ENCODE assay signal across 25 mouse cellular contexts in genomic region chr1:54966858-54967257, GRCm38 (mm10). TPM values are rescaled to one million over a fixed set of nuclear protein-coding genes. Genes with fewer than 3 reads are reported as not detected.
DNase-seq lines count a peak whose midpoint lies in the region; ATAC-seq and TF ChIP-seq lines count a peak whose summit lies in the region.
"Had no signal": no experiment of that assay in that cellular context is flagged by ENCODE, and none has a peak within 500 bp of the region (broad histone marks: within the 10 kb centered on the region; RNA-seq: fewer than 3 reads in every experiment).

No protein-coding gene starts in this region.

- peaks cover 5% of the 10 kb centered on the region; the same call in 1 of the 2 replicates for H3K9me3 ChIP-seq in heart, embryonic 12.5 days (replicated peaks)
- no peaks in the 10 kb centered on the region for H3K9me3 ChIP-seq in liver, embryonic 14.5 days (ENCODE audit: control insufficient read depth, low read length)
- H3K9me3 ChIP-seq: hindbrain, embryonic 10.5 days; lung, embryonic 15.5 days; midbrain, embryonic 10.5 days; neural tube, embryonic 15.5 days had no signal

- no peak overlapping the region for H3K4me3 ChIP-seq in heart, embryonic 12.5 days
- no peak overlapping the region for H3K4me3 ChIP-seq in liver, embryonic 14.5 days (ENCODE audit: insufficient read depth in 1 of 2, low read depth in 2 of 2, low read length in 2 of 2)
- no peak overlapping the region for H3K4me3 ChIP-seq in kidney, adult 2 months (ENCODE audit: insufficient read depth, low read depth, low read length)
- H3K4me3 ChIP-seq: embryonic facial prominence, embryonic 10.5 days; hindbrain, embryonic 10.5 days; lung, embryonic 15.5 days; midbrain, embryonic 10.5 days; neural tube, embryonic 15.5 days had no signal

- no peak overlapping the region for H3K27ac ChIP-seq in heart, embryonic 12.5 days (ENCODE audit: poor library complexity, severe bottlenecking)
- no peak overlapping the region for H3K27ac ChIP-seq in liver, embryonic 14.5 days
- no peak overlapping the region for H3K27ac ChIP-seq in kidney, adult 2 months (ENCODE audit: insufficient read depth, low read depth, low read length)
- H3K27ac ChIP-seq: hindbrain, embryonic 10.5 days; hindbrain, postnatal 0 days; lung, embryonic 15.5 days; midbrain, embryonic 10.5 days; neural tube, embryonic 15.5 days; stomach, postnatal 0 days had no signal

- no peak overlapping the region for H3K4me2 ChIP-seq in heart, embryonic 12.5 days
- H3K4me2 ChIP-seq in liver, embryonic 14.5 days (ENCODE audit: low read depth): peak overlapping the region; percentile 8; the same call in 1 of the 2 replicates
- H3K4me2 ChIP-seq: lung, embryonic 15.5 days; neural tube, embryonic 15.5 days had no signal

- intact Hi-C loops in heart, postnatal 25 days (cut with DNase I): no loop called here
- intact Hi-C loops in left cerebral cortex, postnatal 36 days (cut with DNase I): loop anchor here (10.0 kb wide), 1 partner anchor 212 kb away; no protein-coding TSS in a partner anchor

- H3K27me3 ChIP-seq in heart, embryonic 12.5 days (replicated peaks): no peaks in the 10 kb centered on the region
- no peaks in the 10 kb centered on the region for H3K27me3 ChIP-seq in liver, embryonic 14.5 days (ENCODE audit: control insufficient read depth, insufficient read depth, low read length)
- H3K27me3 ChIP-seq in kidney, adult 2 months (replicated peaks; ENCODE audit: control insufficient read depth, insufficient read depth, low read length): no peaks in the 10 kb centered on the region
- H3K27me3 ChIP-seq: CH12.LX; lung, embryonic 15.5 days; neural tube, embryonic 15.5 days had no signal

- H3K9ac ChIP-seq in heart, embryonic 12.5 days: no peak overlapping the region
- no peak overlapping the region for H3K9ac ChIP-seq in liver, embryonic 14.5 days (replicated peaks)
- H3K9ac ChIP-seq: forebrain, postnatal 0 days; lung, embryonic 15.5 days; neural tube, embryonic 15.5 days had no signal

- no peaks in the 10 kb centered on the region for H3K36me3 ChIP-seq in heart, embryonic 12.5 days
- no peaks in the 10 kb centered on the region for H3K36me3 ChIP-seq in liver, embryonic 14.5 days (replicated peaks; ENCODE audit: control insufficient read depth, insufficient read depth, low read depth)
- H3K36me3 ChIP-seq in kidney, adult 2 months (ENCODE audit: control insufficient read depth, insufficient read depth, low read length): no peaks in the 10 kb centered on the region
- H3K36me3 ChIP-seq: embryonic facial prominence, embryonic 10.5 days; hindbrain, embryonic 10.5 days; lung, embryonic 15.5 days; midbrain, embryonic 10.5 days; neural tube, embryonic 15.5 days had no signal

- WGBS in heart, embryonic 12.5 days: 89% methylated on average over 3 of the region's 3 CpGs
- 78% methylated on average over 3 of the region's 3 CpGs for WGBS in liver, embryonic 14.5 days (ENCODE audit: insufficient replicate concordance)
- 92% methylated on average over 3 of the region's 3 CpGs for WGBS in kidney, adult 2 months

- no peak for TF ChIP-seq CTCF in liver, embryonic 14.5 days (IDR thresholded peaks at IDR 0.05; ENCODE audit: low read depth)
- TF ChIP-seq CTCF in kidney, adult 2 months (conservative IDR thresholded peaks at IDR 0.05; ENCODE audit: insufficient read depth, insufficient read length, low read depth, low read length): no peak

- no peaks in the 10 kb centered on the region; the same call in 1 of the 2 replicates for H3K4me1 ChIP-seq in heart, embryonic 12.5 days (replicated peaks)
- peaks cover 0 to 3% of the 10 kb centered on the region in 2 experiments; a peak in 1 of 4 replicates for H3K4me1 ChIP-seq in liver, embryonic 14.5 days (replicated peaks; ENCODE audit: control insufficient read depth in 2 of 2, insufficient read depth in 2 of 2, low read length in 1 of 2)
- H3K4me1 ChIP-seq in kidney, adult 2 months (ENCODE audit: control insufficient read depth, insufficient read depth, low read length): no peaks in the 10 kb centered on the region
- H3K4me1 ChIP-seq: lung, embryonic 15.5 days; neural tube, embryonic 15.5 days had no signal

- TF ChIP-seq POLR2A in kidney, adult 2 months (IDR thresholded peaks at IDR 0.05; ENCODE audit: low read depth, low read length): no peak

- ATAC-seq in heart, embryonic 12.5 days (ENCODE audit: insufficient number of reproducible peaks, low FRiP score): peak; percentile 86
- peak; percentile 90 for ATAC-seq in erythroblast, adult 5-6 weeks (replicated peaks; ENCODE audit: low FRiP score, poor library complexity, severe bottlenecking)
- ATAC-seq in liver, embryonic 14.5 days (ENCODE audit: insufficient read depth): peak; percentile 94
- ATAC-seq: forebrain, postnatal 0 days; hindbrain, postnatal 0 days had no signal

- peak; percentile 50 for TF ChIP-seq EP300 in liver, embryonic 14.5 days (IDR thresholded peaks at IDR 0.05; ENCODE audit: low read depth)

- no peak for DNase-seq in heart, postnatal 25 days (ENCODE audit: low spot score)
- peak; percentile 25 for DNase-seq in 416B (ENCODE audit: low read depth)
- peak; percentile 47 to 58 (median 56) for DNase-seq in liver, embryonic 14.5 days (ENCODE audit: low read depth in 3 of 3, low spot score in 3 of 3)
- DNase-seq in left cerebral cortex, postnatal 36 days (ENCODE audit: low spot score in 2 of 2): no peak
- no peak for DNase-seq in kidney, adult 2 months
- DNase-seq in cerebellum, postnatal 14 days: no peak
- DNase-seq: adrenal gland, postnatal 14 days; B cell, adult 2 months; cerebellum, adult 9-10 months; forebrain, postnatal 0 days; gastrocnemius, postnatal 14 days; kidney, adult 11 months; kidney, postnatal 4 days; lung, postnatal 4 days; thymus, postnatal 14 days had no signal

RNA-seq across cellular contexts. Expression of gene Ankrd44, which starts 40.7 kb away (rescaled TPM):
- 11.0 and 11.7 TPM in 2 replicates for polyA plus RNA-seq in heart, embryonic 12.5 days (2016; fragmentation: Nextera tagmentation; extraction: Ambion mirVana)
- 10 to 100 TPM; 12.1 to 12.8 TPM for total RNA-seq in heart, postnatal 25 days (2021)
- 29.7 and 41.7 TPM in 2 replicates for total RNA-seq in erythroblast, adult 5-6 weeks (2015; ENCODE audit: low replicate concordance)
- total RNA-seq in erythroblast, adult 5-6 weeks (2017; ENCODE audit: low replicate concordance): 18.0 and 26.7 TPM in 2 replicates
- 3.1 and 4.2 TPM in 2 replicates for polyA plus RNA-seq in liver, embryonic 14.5 days (2012; rRNA removed)
- 4.5 and 6.1 TPM in 2 replicates for polyA plus RNA-seq in liver, embryonic 14.5 days (2014; fragmentation: Nextera tagmentation; extraction: Ambion mirVana)
- 10 to 100 TPM; 19.7 to 21.7 TPM for total RNA-seq in left cerebral cortex, postnatal 36 days (2021)
- 14.0 and 17.8 TPM in 2 replicates for polyA plus RNA-seq in kidney, adult 2 months (2012; rRNA removed)

Comparison
In these comparisons a context has a peak if more than half of its experiments do, and no peak if none do; other contexts are left out.
1. DNase-seq: peak in 416B (single experiment) and liver, embryonic 14.5 days (3 of 3); none in heart, postnatal 25 days (single experiment), left cerebral cortex, postnatal 36 days (0 of 2), kidney, adult 2 months (single experiment) and cerebellum, postnatal 14 days (0 of 2).
2. Peak in every context shown above with its lines, with median percentiles within 50 percentile points of each other: ATAC-seq.